Mouse (Mus musculus) adipocyte (in vitro differentiated cells): ENCODE results near the gene Pigk.

Experiments
- DNase-seq: peaks from one replicate; pipeline ENCODE4 v3.0.0-alpha.2; 2016; ENCODE audit warnings: low spot score

Gene Pigk

GRCm38 (mm10) chr3:152855006-152855614 lies 141.2 kb downstream of the Pigk start:
- DNase-seq, result no peak

GRCm38 (mm10) chr3:152856095-152856494 lies 142.2 kb downstream of the Pigk start:
- DNase-seq, result no peak

- DNase-seq, result no peak
These were observed 147.6 kb downstream of the Pigk start for GRCm38 (mm10) chr3:152861450-152861849.

DNA sequence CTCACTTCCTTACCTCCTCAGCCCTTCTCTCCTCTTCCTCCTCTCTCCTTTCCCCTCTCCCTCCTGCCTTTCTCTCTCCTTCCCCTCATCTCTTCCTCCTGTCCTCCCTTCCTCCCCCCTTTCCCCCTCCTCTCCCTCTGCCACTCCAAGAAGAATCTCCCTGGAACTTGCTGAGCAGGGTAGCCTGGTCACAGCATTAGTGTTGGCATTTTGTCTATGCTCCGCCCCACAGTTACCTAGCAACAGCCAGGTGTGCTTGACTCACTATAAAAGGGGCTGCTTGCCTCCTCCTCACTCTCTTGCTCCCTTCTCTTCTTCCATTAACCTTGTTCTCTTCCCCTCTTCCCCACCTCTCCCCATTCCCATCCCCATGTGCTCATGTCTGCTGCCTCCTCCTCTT lies 148.1 kb downstream of the Pigk start:
- DNase-seq, result no peak

GRCm38 (mm10) chr3:152866035-152866965 lies 152.4 kb downstream of the Pigk start:
- no peak for DNase-seq

DNA sequence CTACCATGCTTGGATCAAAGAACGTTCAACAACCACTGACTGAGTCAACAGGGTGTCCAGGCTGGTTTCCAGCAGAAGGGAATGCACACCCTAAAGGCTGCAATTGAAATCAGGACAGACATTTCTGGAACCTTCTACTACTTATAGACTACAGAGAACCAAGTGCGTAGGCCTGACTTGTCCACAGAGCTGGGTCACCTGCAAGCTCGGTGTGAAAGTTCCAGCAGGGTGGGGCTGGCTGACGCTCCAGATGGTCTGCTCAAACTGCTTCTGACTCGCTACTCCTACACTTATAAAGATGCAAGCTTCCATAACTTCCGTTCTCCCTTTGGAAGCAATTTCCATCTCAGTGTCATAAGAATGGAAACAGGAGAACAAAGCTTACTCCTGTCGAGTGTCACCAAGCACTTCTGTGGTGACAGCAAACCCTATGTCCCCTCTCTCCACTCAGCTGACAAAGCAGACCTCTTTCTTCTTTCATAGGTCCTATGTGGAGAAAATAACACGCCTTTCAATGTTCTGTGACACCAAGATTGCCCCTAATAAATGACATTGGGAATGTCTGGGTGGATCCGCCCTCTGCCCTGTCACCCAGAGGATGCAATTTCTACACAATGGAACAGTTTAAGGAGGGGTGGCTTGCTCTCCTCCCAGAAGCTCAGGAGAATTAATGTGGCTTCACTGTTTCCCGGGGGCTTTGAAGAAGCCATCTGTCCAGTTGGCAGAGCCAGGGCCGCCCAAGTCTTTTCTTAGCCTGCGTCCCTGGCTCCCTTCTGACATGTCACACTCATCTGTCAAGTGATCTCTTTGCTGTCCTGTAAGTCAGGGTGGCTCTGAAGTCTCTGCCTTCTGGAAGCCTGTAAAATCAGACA lies 154.0 kb downstream of the Pigk start:
- DNase-seq, result no peak

DNA sequence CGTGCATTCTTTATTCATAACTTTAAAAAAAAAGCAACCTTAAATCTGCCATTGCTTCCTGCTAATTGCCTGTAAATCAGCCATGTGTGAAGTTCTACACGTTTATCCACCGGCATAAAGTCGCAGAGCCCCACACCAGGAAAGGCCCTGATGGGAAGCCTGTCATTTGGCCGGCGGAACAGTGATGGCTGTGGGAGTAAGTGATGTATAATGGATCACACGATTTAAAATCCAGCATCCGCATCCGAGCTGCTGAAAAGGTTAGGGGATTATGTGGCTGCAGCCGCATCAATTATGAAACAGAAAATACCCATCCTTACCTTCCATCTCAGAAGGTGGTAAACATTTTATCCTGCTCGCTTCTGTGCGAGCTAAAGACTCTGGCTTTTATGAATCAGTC lies 158.2 kb downstream of the Pigk start:
- no peak for DNase-seq

DNA sequence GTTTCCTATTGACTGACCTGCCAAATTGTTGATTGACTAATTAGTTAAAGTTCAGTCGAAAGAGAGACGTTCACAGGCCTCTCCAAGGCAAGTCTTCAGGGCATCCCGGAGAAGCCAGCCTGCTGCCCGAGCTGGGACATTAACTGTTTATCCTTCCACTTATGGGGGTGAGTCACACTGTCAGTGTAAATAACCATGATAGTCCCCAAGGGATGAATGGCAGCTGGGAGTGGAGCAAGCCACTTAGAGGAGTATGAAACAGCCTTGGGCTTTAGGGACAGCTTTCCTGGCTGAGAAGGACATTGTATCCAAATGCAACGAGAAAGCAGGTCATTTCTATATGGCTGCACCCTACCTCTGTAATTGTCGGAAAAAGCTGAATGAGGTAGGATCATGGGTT lies 158.7 kb downstream of the Pigk start:
- DNase-seq, result no peak

DNA sequence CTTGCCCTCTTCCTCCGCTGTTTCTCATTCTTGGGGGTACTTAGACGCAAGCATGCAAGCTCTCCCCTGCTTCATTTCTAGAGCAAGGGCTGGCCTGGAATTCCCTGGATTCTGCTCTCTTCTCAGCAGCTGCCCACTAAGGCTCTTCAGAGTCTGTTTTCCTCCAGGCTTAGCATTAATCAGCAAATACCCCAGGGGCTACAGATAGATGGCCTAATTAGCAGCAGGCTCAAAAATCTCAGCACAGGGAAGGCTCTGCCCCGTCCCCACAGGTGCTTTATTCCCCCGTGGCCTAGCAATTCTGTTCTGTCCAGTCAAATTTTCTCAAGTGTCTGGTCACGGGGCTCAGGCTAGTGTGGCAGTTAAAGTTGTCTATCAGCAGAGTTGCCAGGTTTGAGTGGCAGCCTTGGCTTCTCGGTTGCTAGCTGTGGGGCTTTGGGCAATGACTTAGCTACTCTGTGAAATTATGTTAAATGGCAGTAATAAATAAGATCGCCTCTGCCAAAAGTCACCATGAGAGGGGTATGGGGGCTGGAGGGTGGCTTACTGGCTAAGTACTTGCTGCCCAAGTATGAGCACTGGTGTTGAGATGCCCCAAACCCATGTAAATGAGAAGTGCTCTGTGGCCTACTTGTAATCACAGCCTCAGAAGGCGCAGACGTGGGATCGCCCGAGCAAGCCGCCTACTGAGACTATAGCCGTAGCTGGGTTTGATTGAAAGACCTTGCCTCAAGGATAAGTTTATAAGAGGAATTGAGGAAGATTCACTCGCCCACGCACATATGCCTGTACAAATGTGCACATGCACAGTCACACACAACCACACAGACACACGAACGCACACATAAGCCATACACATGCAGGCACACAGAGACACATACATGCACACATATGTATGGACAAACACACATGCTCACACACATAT lies 160.8 kb downstream of the Pigk start:
- DNase-seq, result no peak

- no peak for DNase-seq
These were observed 161.9 kb downstream of the Pigk start for GRCm38 (mm10) chr3:152875723-152876290.

- DNase-seq, result no peak
These were observed 166.4 kb downstream of the Pigk start for GRCm38 (mm10) chr3:152880121-152880835.

DNA sequence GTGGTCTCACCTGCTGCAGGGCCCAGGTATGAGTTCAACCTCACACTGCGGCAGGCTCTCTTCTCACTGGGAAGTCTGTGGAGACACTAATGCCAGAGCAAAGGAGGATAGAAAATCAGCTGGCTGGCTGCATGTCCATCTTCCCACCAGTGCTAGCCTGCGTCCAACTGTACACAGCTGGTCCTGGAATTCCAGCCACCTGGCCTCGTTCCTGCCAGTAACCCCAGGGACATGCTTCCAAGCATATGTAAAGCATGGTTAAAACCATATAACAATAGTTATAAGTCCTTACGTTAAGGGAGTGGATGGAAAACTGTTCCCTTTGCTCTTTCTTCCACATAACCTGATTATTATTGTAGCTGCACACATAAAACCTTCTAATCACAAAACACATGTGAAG lies 167.8 kb downstream of the Pigk start:
- no peak for DNase-seq

GRCm38 (mm10) chr3:152883556-152883955 lies 169.7 kb downstream of the Pigk start:
- DNase-seq, result no peak

- DNase-seq, result no peak
These were observed 172.8 kb downstream of the Pigk start for GRCm38 (mm10) chr3:152886749-152887148.

- no peak for DNase-seq
These were observed 174.2 kb downstream of the Pigk start for GRCm38 (mm10) chr3:152888116-152888515.

GRCm38 (mm10) chr3:152894935-152895334 lies 181.0 kb downstream of the Pigk start:
- no peak for DNase-seq

DNA sequence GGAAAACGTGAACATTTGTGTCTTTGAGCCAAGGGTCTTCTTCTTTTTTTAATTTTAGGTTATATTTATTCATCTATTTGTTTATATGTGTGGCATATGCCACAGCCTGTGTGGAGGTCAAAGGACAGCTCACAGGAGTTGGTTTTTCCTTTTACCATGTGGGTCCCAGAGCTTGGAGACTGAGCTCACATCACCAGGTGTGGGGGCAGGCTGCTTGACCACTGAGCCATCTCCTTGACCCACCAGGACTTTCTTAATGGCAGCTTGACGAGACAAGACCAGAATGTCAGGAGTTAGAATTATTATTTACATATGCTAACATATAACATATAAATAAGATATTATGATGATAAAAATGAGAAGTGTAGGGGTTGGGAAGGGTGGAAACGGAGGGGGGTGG lies 182.2 kb downstream of the Pigk start:
- DNase-seq, result no peak

DNA sequence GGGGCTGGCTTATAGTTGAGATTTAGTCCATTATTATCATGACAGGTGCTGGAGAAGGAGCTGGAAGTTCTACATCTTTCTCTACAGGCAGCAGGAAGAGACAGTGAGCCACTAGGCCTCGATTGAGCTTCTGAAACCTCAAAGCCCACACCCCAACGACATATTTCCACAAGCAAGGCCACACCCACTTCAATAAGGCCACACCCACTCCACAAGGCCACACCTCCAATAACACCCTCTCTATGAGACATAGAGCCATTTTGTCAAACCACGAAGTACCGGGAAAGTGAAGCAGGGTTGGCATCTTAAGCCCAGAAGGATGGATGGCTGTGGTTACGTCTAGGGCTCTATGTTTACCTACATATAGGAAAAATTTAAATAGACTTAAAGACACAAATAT lies 183.3 kb downstream of the Pigk start:
- DNase-seq, result no peak

DNA sequence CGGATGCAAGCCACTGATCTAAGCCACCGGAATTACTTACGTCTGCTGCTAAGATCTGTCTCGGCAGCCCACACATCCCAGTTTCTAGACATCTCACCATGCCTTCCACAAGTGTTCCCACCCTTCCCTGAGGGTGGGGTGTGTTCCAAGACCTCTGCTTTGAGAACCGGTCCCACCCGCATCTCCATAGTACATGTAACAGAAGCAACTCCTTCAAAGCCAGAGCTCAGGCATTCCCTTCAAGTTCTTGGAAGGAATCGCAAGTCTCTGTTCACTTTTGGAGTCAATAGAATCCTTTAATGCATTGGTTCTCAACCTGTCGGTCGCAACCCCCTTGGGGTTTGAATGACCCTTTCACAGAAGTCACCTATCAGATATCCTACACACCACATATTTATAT lies 185.0 kb downstream of the Pigk start:
- DNase-seq, result no peak

- no peak for DNase-seq
These were observed 191.1 kb downstream of the Pigk start for GRCm38 (mm10) chr3:152905026-152905425.
